Mouse (Mus musculus) forebrain, embryonic 15.5 days (tissue): ENCODE measurements around the gene Pde6c. TPM values are rescaled to one million over a fixed set of nuclear protein-coding genes. Genes with fewer than 3 reads are reported as not detected.

ENCODE experiments used
- ATAC-seq: fragments of 200-750 bp; cut with Nextera tagmentation; replicated peaks from 2 replicates; pipeline ENCODE4 v1.8.0; 2017; ENCODE audit warnings: mild to moderate bottlenecking, moderate TSS enrichment, moderate library complexity
- H3K27ac ChIP-seq: fragments of 300-500 bp; sonication (generic); replicated peaks from 2 replicates; pipeline ENCODE4 v1.5.1; 2015; ENCODE audit warnings: mild to moderate bottlenecking, inconsistent platforms
- H3K27me3 ChIP-seq: fragments of 300-500 bp; sonication (generic); 2 replicates; pipeline ENCODE4 v1.6.1; 2015; ENCODE audit warnings: inconsistent platforms
- H3K36me3 ChIP-seq: fragments of 300-500 bp; sonication (generic); 2 replicates; pipeline ENCODE4 v1.6.1; 2015; ENCODE audit warnings: mild to moderate bottlenecking, inconsistent platforms
- H3K4me1 ChIP-seq: fragments of 300-500 bp; sonication (generic); 2 replicates; pipeline ENCODE4 v1.6.1; 2015; ENCODE audit warnings: inconsistent platforms
- H3K4me2 ChIP-seq: fragments of 300-500 bp; sonication (generic); replicated peaks from 2 replicates; pipeline ENCODE4 v1.6.1; 2015; ENCODE audit warnings: mild to moderate bottlenecking, inconsistent platforms
- H3K4me3 ChIP-seq: fragments of 300-500 bp; sonication (generic); 2 replicates; pipeline ENCODE4 v1.5.1; 2015; ENCODE audit warnings: mild to moderate bottlenecking, inconsistent platforms
- H3K9ac ChIP-seq: fragments of 300-500 bp; sonication (generic); replicated peaks from 2 replicates; pipeline ENCODE4 v1.6.1; 2015; ENCODE audit warnings: mild to moderate bottlenecking, inconsistent platforms
- H3K9me3 ChIP-seq: fragments of 300-500 bp; sonication (generic); 2 replicates; pipeline ENCODE4 v1.6.1; 2016; ENCODE audit warnings: inconsistent platforms
- WGBS: fragments of 180-500 bp; shearing (Covaris S2); methylation state at CpG from one replicate; pipeline ENCODE4 v1.1.7; 2015; ENCODE audit warnings: mixed read lengths; 5-methylcytosine and 5-hydroxymethylcytosine counted together
- polyA plus RNA-seq: library from polyadenylated mRNA; unstranded; fragments of >200 nt; fragmentation: Nextera tagmentation; extraction: Ambion mirVana; gene quantifications from 2 replicates; pipeline ENCODE4 v1.2.1, GENCODE M21; 2015

Gene Pde6c
- polyA plus RNA-seq: 0.28 TPM in 1 of 2 replicates, not detected in the other

GRCm38 (mm10) chr19:38132481-38132880 is at the start of gene Pde6c:
Pde6c (plus strand) TSS chr19:38132781.
- Histone ChIP-seq H3K9ac (no peak within 1 kb of the TSS), H3K4me2 (no peak within 1 kb of the TSS), H3K27me3 (no peaks in the 10 kb centered on the region), H3K4me1 (no peaks in the 10 kb centered on the region), H3K27ac (no peak within 1 kb of the TSS), H3K36me3 (no peaks in the 10 kb centered on the region), H3K4me3 (no peak within 1 kb of the TSS), H3K9me3 (no peaks in the 10 kb centered on the region)
- ATAC-seq: no peak
- 81% methylated on average over 6 of the region's 6 CpGs for WGBS

GRCm38 (mm10) chr19:38082931-38083525 is 49.6 kb upstream of the Pde6c start:
- 87% methylated on average over 5 of the region's 5 CpGs for WGBS
- Histone ChIP-seq H3K27ac (no peak overlapping the region), H3K27me3 (no peaks in the 10 kb centered on the region), H3K36me3 (no peaks in the 10 kb centered on the region), H3K4me3 (no peak overlapping the region), H3K4me1 (no peaks in the 10 kb centered on the region), H3K9me3 (no peaks in the 10 kb centered on the region), H3K4me2 (no peak overlapping the region), H3K9ac (no peak overlapping the region)
- no peak for ATAC-seq

GRCm38 (mm10) chr19:38085841-38086240 is 46.7 kb upstream of the Pde6c start:
- Histone ChIP-seq H3K9me3 (no peaks in the 10 kb centered on the region), H3K4me1 (no peaks in the 10 kb centered on the region), H3K9ac (no peak overlapping the region), H3K4me3 (no peak overlapping the region), H3K27ac (no peak overlapping the region), H3K27me3 (no peaks in the 10 kb centered on the region), H3K4me2 (no peak overlapping the region), H3K36me3 (no peaks in the 10 kb centered on the region)
- 88% methylated on average over 4 of the region's 4 CpGs for WGBS
- no peak for ATAC-seq

GRCm38 (mm10) chr19:38086948-38087551 is 45.5 kb upstream of the Pde6c start:
- Histone ChIP-seq H3K4me1 (no peaks in the 10 kb centered on the region), H3K4me2 (no peak overlapping the region), H3K27ac (no peak overlapping the region), H3K4me3 (no peak overlapping the region), H3K36me3 (no peaks in the 10 kb centered on the region), H3K27me3 (no peaks in the 10 kb centered on the region), H3K9ac (no peak overlapping the region), H3K9me3 (no peaks in the 10 kb centered on the region)
- 49% methylated on average over 11 of the region's 11 CpGs for WGBS
- no peak; the same call in 1 of the 2 replicates for ATAC-seq

- Histone ChIP-seq H3K9me3 (no peaks in the 10 kb centered on the region), H3K4me2 (no peak overlapping the region), H3K9ac (no peak overlapping the region), H3K27me3 (no peaks in the 10 kb centered on the region), H3K4me1 (no peaks in the 10 kb centered on the region), H3K36me3 (no peaks in the 10 kb centered on the region), H3K27ac (no peak overlapping the region), H3K4me3 (no peak overlapping the region)
- ATAC-seq: no peak
- 85% methylated on average over 8 of the region's 8 CpGs for WGBS
These were observed 43.2 kb upstream of the Pde6c start for GRCm38 (mm10) chr19:38089358-38089757.

GRCm38 (mm10) chr19:38091512-38091985 is 41.0 kb upstream of the Pde6c start:
- Histone ChIP-seq H3K27me3 (peaks cover 10% of the 10 kb centered on the region), H3K9me3 (no peaks in the 10 kb centered on the region), H3K4me1 (no peaks in the 10 kb centered on the region), H3K27ac (no peak overlapping the region), H3K4me3 (no peak overlapping the region), H3K9ac (no peak overlapping the region), H3K36me3 (no peaks in the 10 kb centered on the region), H3K4me2 (no peak overlapping the region)
- 52% methylated on average over 4 of the region's 4 CpGs for WGBS
- no peak for ATAC-seq

- no peak for ATAC-seq
- Histone ChIP-seq H3K4me1 (peaks cover 10% of the 10 kb centered on the region), H3K4me3 (no peak overlapping the region), H3K9ac (no peak overlapping the region), H3K9me3 (no peaks in the 10 kb centered on the region), H3K27me3 (peaks cover 37% of the 10 kb centered on the region), H3K36me3 (no peaks in the 10 kb centered on the region), H3K4me2 (no peak overlapping the region), H3K27ac (no peak overlapping the region)
- 16% methylated on average over 4 of the region's 4 CpGs for WGBS
These were observed 36.4 kb upstream of the Pde6c start for GRCm38 (mm10) chr19:38096231-38096630.

- Histone ChIP-seq H3K27me3 (peaks cover 37% of the 10 kb centered on the region), H3K4me2 (peak within 1 kb of the TSS; percentile 53), H3K9ac (no peak within 1 kb of the TSS; the same call in 1 of the 2 replicates), H3K4me3 (peak within 1 kb of the TSS; percentile 37), H3K36me3 (no peaks in the 10 kb centered on the region), H3K27ac (no peak within 1 kb of the TSS), H3K4me1 (peaks cover 10% of the 10 kb centered on the region), H3K9me3 (no peaks in the 10 kb centered on the region)
- peak; percentile 53 for ATAC-seq
- under 1% methylated on average over 77 of the region's 77 CpGs for WGBS
These were observed 35.5 kb upstream of the Pde6c start, which contains the start of gene Ffar4 for GRCm38 (mm10) chr19:38096858-38097758. Ffar4 (plus strand) TSS chr19:38097071.

- 94% methylated on average over 4 of the region's 4 CpGs for WGBS
- no peak for ATAC-seq
- H3K27ac ChIP-seq: no peak overlapping the region
- H3K4me3 ChIP-seq: no peak overlapping the region
- H3K4me2 ChIP-seq: no peak overlapping the region
- H3K36me3 ChIP-seq: no peaks in the 10 kb centered on the region
- H3K27me3 ChIP-seq: no peaks in the 10 kb centered on the region
- H3K4me1 ChIP-seq: no peaks in the 10 kb centered on the region
- H3K9me3 ChIP-seq: no peaks in the 10 kb centered on the region
- H3K9ac ChIP-seq: no peak overlapping the region
These were observed 24.7 kb upstream of the Pde6c start for GRCm38 (mm10) chr19:38107871-38108270.

GRCm38 (mm10) chr19:38109506-38110242 is 22.9 kb upstream of the Pde6c start:
- 90% methylated on average over 15 of the region's 15 CpGs for WGBS
- Histone ChIP-seq H3K4me3 (no peak overlapping the region), H3K4me2 (no peak overlapping the region), H3K27me3 (no peaks in the 10 kb centered on the region), H3K27ac (no peak overlapping the region), H3K9ac (no peak overlapping the region), H3K9me3 (no peaks in the 10 kb centered on the region), H3K4me1 (no peaks in the 10 kb centered on the region), H3K36me3 (no peaks in the 10 kb centered on the region)
- ATAC-seq: no peak

GRCm38 (mm10) chr19:38111056-38111455 is 21.5 kb upstream of the Pde6c start:
- no peak overlapping the region for H3K4me3 ChIP-seq
- no peaks in the 10 kb centered on the region for H3K4me1 ChIP-seq
- H3K9me3 ChIP-seq: no peaks in the 10 kb centered on the region
- H3K27me3 ChIP-seq: no peaks in the 10 kb centered on the region
- ATAC-seq: no peak
- no peak overlapping the region for H3K27ac ChIP-seq
- no peak overlapping the region for H3K4me2 ChIP-seq
- no peaks in the 10 kb centered on the region for H3K36me3 ChIP-seq
- no peak overlapping the region for H3K9ac ChIP-seq
- 78% methylated on average over 8 of the region's 8 CpGs for WGBS
